Mouse (Mus musculus) limb, embryonic 14.5 days (tissue): ENCODE measurements around the gene Fam160b1. TPM values are rescaled to one million over a fixed set of nuclear protein-coding genes. Genes with fewer than 3 reads are reported as not detected.
A peak's percentile ranks its signal among the peaks of the same experiment; 100 is the strongest.

ENCODE experiments used
- ATAC-seq: fragments of 200-750 bp; cut with Nextera tagmentation; 2 replicates; pipeline ENCODE4 v1.8.0; 2017; ENCODE audit warnings: low read depth, moderate number of reproducible peaks, moderate TSS enrichment; ENCODE audit not compliant: low FRiP score
- DNase-seq: peaks from one replicate; pipeline ENCODE4 v3.0.0-alpha.2; 2015; ENCODE audit warnings: low spot score
- H3K27ac ChIP-seq: fragments of 300-500 bp; sonication (generic); replicated peaks from 2 replicates; pipeline ENCODE4 v1.5.1; 2014; ENCODE audit warnings: low read depth, mild to moderate bottlenecking, low read length, moderate library complexity, mixed read lengths
- H3K27me3 ChIP-seq: fragments of 300-500 bp; sonication (generic); 2 replicates; pipeline ENCODE4 v1.6.1; 2014; ENCODE audit warnings: low read length, mixed read lengths; ENCODE audit not compliant: control insufficient read depth, insufficient read depth
- H3K36me3 ChIP-seq: fragments of 300-500 bp; sonication (generic); 2 replicates; pipeline ENCODE4 v1.6.1; 2014; ENCODE audit warnings: mild to moderate bottlenecking, low read length, moderate library complexity, mixed read lengths; ENCODE audit not compliant: control insufficient read depth, insufficient read depth
- H3K4me1 ChIP-seq: fragments of 300-500 bp; sonication (generic); 2 replicates; pipeline ENCODE4 v1.6.1; 2014; ENCODE audit warnings: antibody characterized with exemption, low read length, mixed read lengths; ENCODE audit not compliant: control insufficient read depth, insufficient read depth
- H3K4me2 ChIP-seq: fragments of 300-500 bp; sonication (generic); replicated peaks from 2 replicates; pipeline ENCODE4 v1.6.1; 2014; ENCODE audit warnings: low read depth, mild to moderate bottlenecking, low read length, moderate library complexity; ENCODE audit not compliant: severe bottlenecking
- H3K4me3 ChIP-seq: fragments of 300-500 bp; sonication (generic); replicated peaks from 2 replicates; pipeline ENCODE4 v1.5.1; 2014; ENCODE audit warnings: low read length
- H3K9ac ChIP-seq: fragments of 300-500 bp; sonication (generic); 2 replicates; pipeline ENCODE4 v1.6.1; 2014; ENCODE audit warnings: mild to moderate bottlenecking, low read depth, low read length, moderate library complexity; ENCODE audit not compliant: severe bottlenecking
- H3K9me3 ChIP-seq: fragments of 300-500 bp; sonication (generic); 2 replicates; pipeline ENCODE4 v1.6.1; 2016; ENCODE audit warnings: low read length; ENCODE audit not compliant: control insufficient read depth
- POLR2A ChIP-seq: fragments of 200-500 bp; IDR thresholded peaks from 2 replicates; pipeline ENCODE4 v1.8.0; 2012; ENCODE audit warnings: inconsistent platforms, mild to moderate bottlenecking, moderate library complexity, borderline replicate concordance; ENCODE audit not compliant: insufficient read depth, insufficient read length; ENCODE audit errors: extremely low read depth
- WGBS: fragments of 180-500 bp; shearing (Covaris S2); extraction: QIAGEN DNeasy Blood & Tissue Kit; methylation state at CpG from one replicate; pipeline ENCODE4 v1.1.7; 2014; 5-methylcytosine and 5-hydroxymethylcytosine counted together
- polyA plus RNA-seq, 2 experiments: library from polyadenylated mRNA; depleted of rRNA in 1 of 2; stranded (reverse) in 1 of 2; unstranded in 1 of 2; fragments of >200 nt; fragmentation: Nextera tagmentation in 1 of 2; extraction: Ambion mirVana in 1 of 2; gene quantifications; 2 replicates each; pipeline versions ENCODE4 v1.2.1 to v1.2.3; 2012 to 2014

The Fam160b1 gene
- polyA plus RNA-seq, 2 experiments: 19.3 to 23.0 TPM

DNA sequence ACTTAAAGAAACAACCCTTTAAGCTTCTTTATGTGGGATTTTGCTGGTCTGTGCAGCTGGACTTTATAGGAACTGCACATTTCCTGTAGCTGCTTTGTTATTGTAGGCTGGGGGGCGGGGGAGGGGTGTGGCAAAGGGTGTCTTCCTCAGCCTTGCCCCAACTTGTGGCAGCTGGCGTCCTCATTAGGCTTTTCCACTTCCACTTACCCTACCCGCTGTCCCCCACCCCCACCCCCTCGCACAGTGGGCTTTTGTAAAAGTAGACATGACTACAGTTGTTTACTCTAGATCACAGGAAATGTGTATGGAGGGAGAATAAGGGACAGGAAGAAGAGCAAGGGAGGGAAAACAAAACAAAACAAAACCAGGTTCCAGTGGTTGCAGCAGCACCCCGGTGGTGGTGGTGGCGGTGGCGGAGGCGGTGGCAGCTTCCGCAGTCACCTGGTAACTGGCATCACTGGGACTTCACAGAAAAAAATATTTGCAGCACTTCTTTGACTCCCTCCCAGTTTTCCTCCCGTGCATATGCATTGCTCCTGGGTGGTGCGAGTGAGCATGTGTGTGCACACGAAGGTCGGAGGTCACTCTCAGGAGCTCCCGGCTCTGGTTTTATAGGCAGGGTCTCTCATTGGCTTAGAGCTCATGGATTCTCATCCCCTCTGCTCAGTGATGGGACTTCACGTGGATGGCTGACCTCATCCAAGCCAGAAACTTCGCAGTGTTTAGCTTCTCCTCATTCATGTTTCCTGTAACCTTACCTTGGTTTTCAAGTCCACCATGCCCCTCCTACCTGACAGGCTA, 4.8 kb upstream of the Fam160b1 start:
- DNase-seq (no peak), ATAC-seq (no peak)
- Histone ChIP-seq H3K9ac (no peak overlapping the region), H3K27me3 (no peaks in the 10 kb centered on the region), H3K36me3 (no peaks in the 10 kb centered on the region), H3K27ac (peak overlapping the region; percentile 55), H3K4me3 (no peak overlapping the region), H3K4me2 (peak overlapping the region; percentile 23; the same call in 1 of the 2 replicates), H3K9me3 (no peaks in the 10 kb centered on the region), H3K4me1 (peaks cover 18% of the 10 kb centered on the region)
- no peak for TF ChIP-seq POLR2A
- WGBS: 45% methylated on average over 16 of the region's 16 CpGs

DNA sequence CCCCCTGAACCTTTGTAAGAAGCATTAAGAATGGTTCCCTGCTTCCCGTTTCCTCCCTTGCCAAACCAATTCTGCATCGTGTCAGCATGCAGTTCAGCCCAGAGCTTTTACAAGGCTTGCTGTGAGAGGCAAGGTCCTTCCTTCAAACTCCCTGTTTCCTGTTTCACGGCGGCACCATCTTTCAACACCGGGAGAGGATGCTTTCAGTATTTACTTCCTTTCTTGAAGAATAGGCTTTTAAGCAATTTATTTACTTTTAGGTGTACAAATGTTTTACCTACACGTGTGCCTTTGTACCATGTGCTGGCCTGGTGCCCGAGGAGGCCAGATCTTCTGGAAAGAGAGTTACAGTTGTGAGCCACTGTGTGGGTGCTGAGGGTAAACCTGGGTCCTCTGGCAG, 4.2 kb upstream of the Fam160b1 start:
- Histone ChIP-seq H3K9ac (no peak overlapping the region), H3K4me1 (peaks cover 18% of the 10 kb centered on the region), H3K4me2 (no peak overlapping the region), H3K27me3 (no peaks in the 10 kb centered on the region), H3K27ac (peak overlapping the region; percentile 43; the same call in 1 of the 2 replicates), H3K36me3 (no peaks in the 10 kb centered on the region), H3K9me3 (no peaks in the 10 kb centered on the region), H3K4me3 (no peak overlapping the region)
- 44% methylated on average over 7 of the region's 7 CpGs for WGBS
- DNase-seq (no peak), ATAC-seq (no peak)
- no peak for TF ChIP-seq POLR2A

GRCm38 (mm10) chr19:57357244-57357643, 3.2 kb upstream of the Fam160b1 start:
- ATAC-seq: no peak
- no peak overlapping the region for H3K4me3 ChIP-seq
- no peak for DNase-seq
- peaks cover 18% of the 10 kb centered on the region for H3K4me1 ChIP-seq
- no peak overlapping the region for H3K9ac ChIP-seq
- no peaks in the 10 kb centered on the region for H3K9me3 ChIP-seq
- H3K36me3 ChIP-seq: no peaks in the 10 kb centered on the region
- H3K27me3 ChIP-seq: no peaks in the 10 kb centered on the region
- H3K4me2 ChIP-seq: no peak overlapping the region
- no peak for TF ChIP-seq POLR2A
- H3K27ac ChIP-seq: no peak overlapping the region
- 87% methylated on average over 6 of the region's 6 CpGs for WGBS

DNA sequence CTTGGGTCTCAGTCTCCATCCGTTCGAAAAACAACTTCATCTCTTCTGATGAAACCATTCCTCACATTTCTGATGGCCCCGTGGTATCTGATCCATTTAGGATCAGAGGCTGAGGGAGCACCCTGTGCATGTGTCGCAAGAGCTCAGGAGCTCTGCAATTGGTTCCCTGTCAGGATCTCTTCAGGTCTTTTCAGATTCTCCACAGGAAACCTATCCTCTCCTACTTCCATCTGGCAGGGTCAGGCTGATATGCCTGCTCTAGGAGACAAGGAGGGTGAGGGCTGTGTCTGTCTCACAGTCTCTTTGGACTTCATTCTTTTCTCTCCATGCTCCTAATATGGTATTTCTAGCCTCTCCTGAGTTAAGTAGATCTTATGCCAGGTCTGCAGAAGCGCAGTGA, 2.7 kb upstream of the Fam160b1 start:
- DNase-seq (no peak), ATAC-seq (no peak)
- no peaks in the 10 kb centered on the region for H3K9me3 ChIP-seq
- no peaks in the 10 kb centered on the region for H3K27me3 ChIP-seq
- no peaks in the 10 kb centered on the region for H3K36me3 ChIP-seq
- H3K9ac ChIP-seq: no peak overlapping the region
- H3K4me3 ChIP-seq: no peak overlapping the region
- H3K4me2 ChIP-seq: no peak overlapping the region
- 90% methylated on average over 5 of the region's 5 CpGs for WGBS
- H3K4me1 ChIP-seq: peaks cover 20% of the 10 kb centered on the region
- no peak overlapping the region for H3K27ac ChIP-seq
- no peak for TF ChIP-seq POLR2A

DNA sequence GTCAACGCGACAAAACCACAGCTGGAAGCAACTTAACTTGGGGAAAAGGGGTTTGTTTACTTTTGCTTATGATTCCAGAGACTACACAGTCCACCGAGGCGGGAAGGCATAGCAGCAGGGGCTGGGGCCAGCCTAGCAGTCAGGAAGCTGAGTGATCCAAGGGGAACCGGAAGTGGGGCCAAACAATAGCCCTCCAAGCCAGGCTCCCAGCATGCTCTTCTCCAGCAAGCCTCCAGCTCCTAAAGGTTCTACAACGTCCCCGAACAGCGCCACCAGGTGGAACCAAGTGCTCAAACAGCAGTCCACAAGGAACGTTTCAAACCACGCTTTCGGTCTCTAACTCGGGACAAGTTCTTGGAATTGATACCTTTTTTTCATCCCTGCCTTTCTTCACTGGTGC, 2.2 kb upstream of the Fam160b1 start:
- no peak for DNase-seq
- no peaks in the 10 kb centered on the region for H3K27me3 ChIP-seq
- no peak overlapping the region for H3K9ac ChIP-seq
- 83% methylated on average over 12 of the region's 12 CpGs for WGBS
- no peaks in the 10 kb centered on the region for H3K9me3 ChIP-seq
- ATAC-seq: no peak
- peaks cover 23% of the 10 kb centered on the region for H3K4me1 ChIP-seq
- no peaks in the 10 kb centered on the region for H3K36me3 ChIP-seq
- no peak overlapping the region for H3K27ac ChIP-seq
- H3K4me2 ChIP-seq: no peak overlapping the region
- TF ChIP-seq POLR2A: no peak
- H3K4me3 ChIP-seq: no peak overlapping the region
